Mouse (Mus musculus) bone marrow, adult 2 months (tissue): Measurements from ENCODE around the gene Morf4l1. TPM values are rescaled to one million over a fixed set of nuclear protein-coding genes. Genes with fewer than 3 reads are reported as not detected.

Experiments
- H3K27ac ChIP-seq: fragments of 200-500 bp; 2 replicates; pipeline ENCODE4 v1.5.1; 2012; ENCODE audit warnings: low read depth, mild to moderate bottlenecking, control low read depth, inconsistent platforms, low read length; ENCODE audit not compliant: control insufficient read depth, poor library complexity, insufficient read depth
- H3K4me1 ChIP-seq: fragments of 200-500 bp; 2 replicates; pipeline ENCODE4 v1.6.1; 2011; ENCODE audit warnings: low read length; ENCODE audit not compliant: control insufficient read depth, insufficient read depth
- H3K4me3 ChIP-seq: fragments of 200-500 bp; replicated peaks from 2 replicates; pipeline ENCODE3; 2011; ENCODE audit warnings: mild to moderate bottlenecking, low read depth, low read length, control low read depth; ENCODE audit not compliant: control insufficient read depth
- CTCF ChIP-seq: fragments of 200-500 bp; IDR thresholded peaks from 2 replicates; pipeline ENCODE4 v1.5.1; 2011; ENCODE audit warnings: low read length, control low read depth; ENCODE audit not compliant: control insufficient read depth, insufficient read depth
- POLR2A ChIP-seq: fragments of 200-500 bp; IDR thresholded peaks from 2 replicates; pipeline ENCODE4 v1.6.1; 2011; ENCODE audit warnings: low read depth, mild to moderate bottlenecking, control low read depth, low read length, borderline replicate concordance; ENCODE audit not compliant: control insufficient read depth
- WGBS: fragments of 180-500 bp; shearing (Covaris S2); methylation state at CpG from one replicate; pipeline ENCODE4 v1.1.7; 2018; 5-methylcytosine and 5-hydroxymethylcytosine counted together
- polyA plus RNA-seq: library from polyadenylated mRNA; stranded (reverse); fragments of >200 nt; gene quantifications from 2 replicates; pipeline ENCODE4 v1.2.4, GENCODE M21; 2011; ENCODE audit warnings: low replicate concordance; ENCODE audit not compliant: missing spikeins, insufficient read depth, insufficient read length

Morf4l1 gene
- polyA plus RNA-seq, 1 experiment = 177 TPM

DNA sequence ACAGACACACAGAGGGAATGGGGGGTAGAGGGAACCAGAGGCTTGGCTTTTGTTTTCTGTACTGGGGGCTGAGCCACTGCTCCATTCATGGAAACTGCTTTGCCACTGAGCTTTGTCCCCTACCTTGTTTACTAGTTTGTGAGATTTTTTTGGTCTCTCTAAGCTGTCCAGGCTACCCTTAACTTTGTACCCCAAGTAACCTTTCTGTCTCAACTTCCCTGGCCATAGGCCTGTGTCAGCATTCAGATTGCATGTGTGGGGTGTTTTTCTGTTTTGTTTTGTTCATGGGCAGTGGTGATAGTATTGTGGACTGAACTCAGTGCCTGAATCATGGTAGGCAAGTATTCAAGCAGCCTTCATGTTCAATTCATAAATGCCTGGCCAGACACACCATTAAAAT lies 6.3 kb downstream of the Morf4l1 start:
- Histone ChIP-seq H3K4me1 (no peaks in the 10 kb centered on the region; the same call in 1 of the 2 replicates), H3K27ac (no peak overlapping the region), H3K4me3 (no peak overlapping the region)
- TF ChIP-seq POLR2A (no peak), CTCF (no peak)

DNA sequence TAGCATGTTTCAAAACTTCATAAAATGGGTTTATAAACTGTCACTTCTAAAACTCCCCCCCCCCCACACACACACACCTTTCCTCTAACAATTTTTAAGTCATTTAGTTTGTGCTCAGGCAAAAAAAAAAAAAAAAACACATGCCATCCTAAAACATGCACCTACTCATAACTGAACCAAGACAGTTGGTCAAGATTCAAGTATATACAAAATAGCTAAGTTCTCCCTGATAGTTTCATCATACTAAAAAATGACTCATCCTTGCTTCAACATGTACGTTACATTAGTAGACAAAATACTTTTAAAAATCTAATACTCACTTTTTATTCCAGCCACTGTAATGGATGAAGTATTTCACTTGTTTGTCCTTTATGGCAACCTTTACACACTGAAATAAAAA lies 7.7 kb downstream of the Morf4l1 start:
- H3K4me3 ChIP-seq = no peak overlapping the region
- no peak for TF ChIP-seq POLR2A
- TF ChIP-seq CTCF = no peak
- 52% methylated on average over 1 of the region's 1 CpGs for WGBS
- no peak overlapping the region for H3K27ac ChIP-seq
- no peaks in the 10 kb centered on the region; the same call in 1 of the 2 replicates for H3K4me1 ChIP-seq

DNA sequence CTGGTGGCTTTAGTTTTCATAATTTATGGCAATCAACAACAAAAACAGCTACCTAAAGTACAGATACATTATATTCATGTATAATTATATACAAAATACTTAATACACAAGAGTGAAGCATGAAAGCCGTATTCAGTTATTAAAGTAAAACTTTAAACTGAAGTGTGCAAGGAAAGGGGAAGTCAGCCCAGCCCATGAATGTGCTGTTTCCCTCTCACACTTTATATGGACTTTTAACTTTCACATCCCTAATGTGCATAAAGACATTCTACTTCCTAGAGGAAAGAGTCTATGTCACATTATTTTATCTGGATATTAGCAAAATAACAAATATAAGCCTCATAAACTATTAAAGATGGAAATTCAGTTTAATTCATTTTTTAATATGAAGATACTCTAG lies 9.1 kb downstream of the Morf4l1 start:
- WGBS = 46% methylated on average over 1 of the region's 1 CpGs
- Histone ChIP-seq H3K4me3 (no peak overlapping the region), H3K27ac (no peak overlapping the region), H3K4me1 (no peaks in the 10 kb centered on the region; the same call in 1 of the 2 replicates)
- no peak for TF ChIP-seq POLR2A
- no peak for TF ChIP-seq CTCF

DNA sequence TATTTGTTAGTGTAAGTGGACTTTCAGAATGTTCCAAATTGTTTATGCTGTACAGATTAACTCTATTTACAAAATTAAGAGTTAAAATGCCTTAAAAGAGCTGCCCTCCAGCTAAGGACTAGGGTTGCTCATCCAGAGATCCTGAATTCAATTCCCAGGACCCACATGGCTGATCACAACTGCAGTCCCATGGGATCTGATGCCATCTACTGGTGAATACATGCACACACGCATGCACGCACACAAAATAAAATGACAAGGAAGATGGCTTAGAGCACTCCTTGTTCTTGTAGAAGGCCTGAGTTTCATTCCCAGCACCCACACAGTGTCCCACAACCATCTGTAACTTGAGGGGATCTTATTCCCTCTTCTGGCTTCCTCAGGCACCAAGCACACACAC lies 13.8 kb downstream of the Morf4l1 start:
- TF ChIP-seq POLR2A (no peak), CTCF (peak; percentile 45; the same call in 1 of the 2 replicates)
- Histone ChIP-seq H3K4me3 (no peak overlapping the region), H3K4me1 (no peaks in the 10 kb centered on the region), H3K27ac (no peak overlapping the region)
- WGBS = 66% methylated on average over 2 of the region's 2 CpGs

- TF ChIP-seq CTCF (no peak), POLR2A (no peak)
- Histone ChIP-seq H3K4me1 (no peaks in the 10 kb centered on the region), H3K27ac (no peak overlapping the region), H3K4me3 (no peak overlapping the region)
- 81% methylated on average over 5 of the region's 5 CpGs for WGBS
Measured at GRCm38 (mm10) chr9:90098934-90099333, 15.6 kb downstream of the Morf4l1 start.

DNA sequence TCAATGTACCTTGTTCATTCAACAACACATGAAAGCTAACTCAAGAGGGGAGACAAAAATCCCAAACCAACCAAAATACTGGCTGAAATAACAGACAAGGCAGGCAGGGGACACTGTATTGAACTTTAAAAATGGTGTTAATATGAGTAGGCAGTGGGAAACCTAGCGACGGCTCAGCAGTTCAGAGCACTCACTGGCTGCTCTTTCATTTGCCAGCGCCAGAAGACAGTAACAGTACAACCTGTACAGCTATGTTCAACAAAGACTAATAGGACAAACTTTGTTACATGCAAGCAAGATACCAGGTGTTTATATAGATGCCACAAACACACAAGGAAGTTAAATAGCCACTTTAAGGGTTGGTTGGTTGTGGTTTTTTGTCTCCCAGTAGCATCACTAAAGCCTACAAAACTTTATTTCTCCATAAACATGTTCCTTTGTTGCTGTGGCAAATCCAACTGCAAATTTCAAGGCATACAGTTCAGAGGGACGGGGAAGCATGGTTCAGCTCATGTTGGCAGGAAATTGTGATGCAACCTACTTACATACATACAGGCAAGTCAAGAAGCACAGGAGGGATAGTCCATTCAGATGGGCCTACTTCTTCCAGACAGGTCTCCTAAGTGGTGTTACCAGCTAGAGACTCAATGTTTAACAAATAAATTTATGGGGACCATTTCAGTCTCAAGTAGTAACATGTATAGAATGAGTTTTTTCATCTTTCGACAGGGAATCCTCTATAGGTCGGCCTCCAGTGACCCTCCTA lies 25.1 kb downstream of the Morf4l1 start:
- H3K4me3 ChIP-seq = no peak overlapping the region
- H3K27ac ChIP-seq = no peak overlapping the region
- TF ChIP-seq CTCF (no peak), POLR2A (no peak)
- WGBS = 87% methylated on average over 6 of the region's 6 CpGs
- H3K4me1 ChIP-seq = no peaks in the 10 kb centered on the region

DNA sequence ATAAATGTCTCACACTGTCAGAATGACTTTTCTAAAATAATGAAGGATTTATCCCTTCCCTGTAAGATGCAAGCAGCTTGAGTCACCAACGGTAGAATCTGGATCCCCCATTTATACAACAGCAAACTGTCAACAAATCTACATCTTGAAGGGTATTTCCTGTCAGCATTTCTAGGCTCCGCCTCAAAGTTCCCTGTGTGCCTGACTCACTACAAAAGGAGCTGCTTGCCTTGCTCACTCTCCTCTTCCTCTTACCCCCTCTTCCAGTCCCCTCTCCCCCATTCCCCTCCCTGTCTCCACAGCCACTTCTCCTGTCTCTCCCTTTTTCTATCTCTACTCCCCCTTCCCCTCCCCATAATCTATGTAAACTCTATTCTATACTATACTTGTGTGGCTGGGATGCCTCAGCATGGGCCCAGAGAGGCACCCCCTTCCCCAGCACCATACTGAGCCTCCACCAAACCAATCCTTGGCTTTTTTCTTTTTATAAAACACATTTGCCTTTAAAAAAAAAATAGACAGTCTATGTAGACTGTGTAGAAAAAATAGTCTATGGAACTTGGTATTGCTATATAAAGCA lies 26.6 kb downstream of the Morf4l1 start:
- H3K4me1 ChIP-seq = no peaks in the 10 kb centered on the region
- WGBS = 34% methylated on average over 2 of the region's 2 CpGs
- no peak overlapping the region for H3K27ac ChIP-seq
- TF ChIP-seq CTCF (no peak), POLR2A (no peak)
- no peak overlapping the region for H3K4me3 ChIP-seq

- no peaks in the 10 kb centered on the region for H3K4me1 ChIP-seq
- no peak overlapping the region for H3K27ac ChIP-seq
- H3K4me3 ChIP-seq = no peak overlapping the region
- WGBS = 47% methylated on average over 8 of the region's 8 CpGs
- TF ChIP-seq CTCF (no peak), POLR2A (no peak)
Measured at GRCm38 (mm10) chr9:90084766-90085468, 29.7 kb downstream of the Morf4l1 start.
